Mouse (Mus musculus) neutrophil, adult 5-6 weeks (primary cell): Measurements from ENCODE around the gene Gm14214. TPM values are rescaled to one million over a fixed set of nuclear protein-coding genes. Genes with fewer than 3 reads are reported as not detected.

Experiments
- ATAC-seq: fragments of 151-379, 151-347 bp; 2 replicates; pipeline ENCODE4 v1.8.0; 2017; ENCODE audit warnings: mild to moderate bottlenecking, moderate TSS enrichment; ENCODE audit not compliant: insufficient number of reproducible peaks, poor library complexity, low FRiP score, severe bottlenecking; ENCODE audit errors: extremely low read depth
- total RNA-seq: library from RNA; stranded (forward); fragments of 200-1000 nt; gene quantifications from 2 replicates; pipeline ENCODE4 v1.2.3, GENCODE M21; 2017

Gene Gm14214
- total RNA-seq, 1 experiment from 2014 or later = not detected

DNA sequence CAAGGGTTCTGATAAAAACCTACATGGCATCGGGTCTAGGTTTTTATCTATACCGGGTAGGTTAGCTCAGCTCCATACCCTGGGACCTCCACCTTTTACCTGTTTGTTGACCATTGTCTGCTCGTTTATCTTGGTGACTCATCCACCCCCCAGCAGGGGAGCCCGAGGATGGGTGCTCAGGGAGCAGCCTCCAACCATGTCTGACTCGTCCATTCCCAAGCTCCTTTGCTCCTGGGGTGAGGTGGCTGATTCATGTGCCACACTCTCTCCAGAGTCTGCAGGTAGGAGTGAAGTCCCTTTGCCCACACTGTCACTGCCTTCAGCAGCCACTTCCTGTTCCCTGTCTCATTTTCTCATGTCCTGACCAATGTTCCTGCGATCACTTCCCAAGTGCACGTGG lies 33.8 kb downstream of the Gm14214 start:
- ATAC-seq = no peak

GRCm38 (mm10) chr2:154735416-154735815 lies 34.4 kb downstream of the Gm14214 start:
- ATAC-seq = no peak

GRCm38 (mm10) chr2:154734977-154735376 lies 34.9 kb downstream of the Gm14214 start:
- ATAC-seq = no peak

GRCm38 (mm10) chr2:154732503-154733141 lies 37.2 kb downstream of the Gm14214 start:
- peak; percentile 71 for ATAC-seq

GRCm38 (mm10) chr2:154731916-154732315 lies 37.9 kb downstream of the Gm14214 start:
- no peak for ATAC-seq

DNA sequence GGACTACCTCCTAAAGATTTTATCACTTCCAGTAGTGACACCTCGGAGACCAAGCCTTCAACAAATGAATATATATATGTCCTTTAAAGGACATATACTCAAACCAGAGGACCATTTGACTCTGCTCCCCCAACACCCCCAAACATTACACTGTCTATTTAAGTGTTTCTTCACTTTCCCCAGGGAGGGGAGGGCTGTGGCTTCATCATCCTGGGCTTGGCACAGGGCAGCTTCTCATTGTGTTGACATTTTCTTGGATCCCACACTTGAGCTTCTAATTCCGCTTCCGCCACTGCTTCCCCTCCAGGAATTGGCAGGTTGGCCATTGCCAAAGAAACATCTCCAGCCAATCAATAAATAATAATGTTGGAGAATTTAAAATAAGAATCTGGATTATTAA lies 39.0 kb downstream of the Gm14214 start:
- ATAC-seq = no peak

DNA sequence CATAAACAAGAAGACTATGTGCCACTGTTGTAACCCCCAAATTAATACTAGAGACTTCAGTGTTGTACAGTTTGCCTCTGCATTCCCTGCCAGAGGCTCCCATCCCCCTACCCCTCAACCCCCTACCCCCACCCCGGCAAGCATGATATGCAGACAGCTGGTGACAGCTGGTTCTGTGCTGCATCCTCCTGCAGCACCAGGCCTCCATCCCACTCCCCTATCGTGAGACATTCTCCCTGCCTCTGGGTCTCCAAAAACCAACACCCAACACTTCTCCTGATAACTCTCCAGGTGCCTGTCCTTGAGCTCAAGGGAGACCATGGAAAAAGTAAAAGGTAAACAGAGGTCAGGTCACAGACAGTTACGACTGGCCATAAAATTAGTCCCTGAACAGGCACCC lies 40.1 kb downstream of the Gm14214 start:
- ATAC-seq = no peak

GRCm38 (mm10) chr2:154723473-154723872 lies 46.4 kb downstream of the Gm14214 start:
- ATAC-seq = no peak

GRCm38 (mm10) chr2:154720315-154720714 lies 49.5 kb downstream of the Gm14214 start:
- no peak for ATAC-seq

Other genes with a start within 250 kb of the Gm14214 start
- gene 1700003F12Rik, start 222.9 kb downstream of the Gm14214 start, total RNA-seq = 1.2 TPM in 1 of 2 replicates, not detected in the other
- 0.25 TPM in 1 of 2 replicates, not detected in the other for gene Actl10, start 218.3 kb downstream of the Gm14214 start, total RNA-seq
- gene Necab3, start 211.1 kb downstream of the Gm14214 start, total RNA-seq = not detected in 2 replicates
- 0.98 and 1.5 TPM in 2 replicates for gene E2f1, start 200.1 kb downstream of the Gm14214 start, total RNA-seq
- gene Pxmp4, start 166.3 kb downstream of the Gm14214 start, total RNA-seq = 7.4 and 10.9 TPM in 2 replicates
- gene Zfp341, start 156.7 kb downstream of the Gm14214 start, total RNA-seq = 3.3 and 4.3 TPM in 2 replicates
- gene 4930519P11Rik, start 156.6 kb downstream of the Gm14214 start, total RNA-seq = 4.8 and 5.4 TPM in 2 replicates
- gene Chmp4b, start 118.3 kb downstream of the Gm14214 start, total RNA-seq = 151 and 159 TPM in 2 replicates
- 106 and 108 TPM in 2 replicates for gene Raly, start 21.1 kb upstream of the Gm14214 start, total RNA-seq
- not detected in 2 replicates for gene a, start 21.4 kb upstream of the Gm14214 start, total RNA-seq
- 71.1 and 75.9 TPM in 2 replicates for gene Eif2s2, start 122.9 kb upstream of the Gm14214 start, total RNA-seq
- gene Gm14226, start 248.2 kb upstream of the Gm14214 start, total RNA-seq = not detected in 2 replicates